Mouse (Mus musculus): ENCODE data around the gene Ost4.
A peak's percentile ranks its signal among the peaks of the same experiment; 100 is the strongest.

The Ost4 gene

GRCm38 (mm10) chr5:30923119-30923518, 15.5 kb upstream of the Ost4 start:
- DNase-seq (ENCODE audit: low spot score): no peak

GRCm38 (mm10) chr5:30922581-30923041, 15.0 kb upstream of the Ost4 start:
- DNase-seq (ENCODE audit: low spot score): no peak

- peak; percentile 95 for DNase-seq (ENCODE audit: low spot score)
Measured at GRCm38 (mm10) chr5:30921256-30922033, 13.9 kb upstream of the Ost4 start, which contains the start of gene Khk. Gene Khk (plus strand): TSS chr5:30921431.

- no peak for DNase-seq (ENCODE audit: low spot score)
Measured at GRCm38 (mm10) chr5:30920621-30921020, 13.0 kb upstream of the Ost4 start.

- DNase-seq (ENCODE audit: low spot score): no peak
Measured at GRCm38 (mm10) chr5:30919831-30920614, 12.4 kb upstream of the Ost4 start.

- no peak for DNase-seq (ENCODE audit: low spot score)
Measured at GRCm38 (mm10) chr5:30918691-30919090, 11.1 kb upstream of the Ost4 start.

GRCm38 (mm10) chr5:30917891-30918670, 10.5 kb upstream of the Ost4 start:
- no peak for DNase-seq (ENCODE audit: low spot score)

GRCm38 (mm10) chr5:30917348-30917747, 9.8 kb upstream of the Ost4 start:
- DNase-seq (ENCODE audit: low spot score): no peak

- no peak for DNase-seq (ENCODE audit: low spot score)
Measured at GRCm38 (mm10) chr5:30916841-30917240, 9.3 kb upstream of the Ost4 start.

- peak; percentile 92 for DNase-seq (ENCODE audit: low spot score)
Measured at GRCm38 (mm10) chr5:30915974-30916433, 8.4 kb upstream of the Ost4 start.

GRCm38 (mm10) chr5:30915456-30915855, 7.9 kb upstream of the Ost4 start:
- no peak for DNase-seq (ENCODE audit: low spot score)

GRCm38 (mm10) chr5:30914849-30915248, 7.3 kb upstream of the Ost4 start:
- DNase-seq (ENCODE audit: low spot score): no peak

GRCm38 (mm10) chr5:30914101-30914635, 6.6 kb upstream of the Ost4 start:
- DNase-seq (ENCODE audit: low spot score): peak; percentile 25

- peak; percentile 93 for DNase-seq (ENCODE audit: low spot score)
Measured at GRCm38 (mm10) chr5:30913060-30913841, 5.7 kb upstream of the Ost4 start, which contains the start of gene Emilin1. Gene Emilin1 (plus strand): TSS chr5:30913402.

GRCm38 (mm10) chr5:30912156-30912555, 4.6 kb upstream of the Ost4 start:
- no peak for DNase-seq (ENCODE audit: low spot score)

- DNase-seq (ENCODE audit: low spot score): no peak
Measured at GRCm38 (mm10) chr5:30910481-30910880, 2.9 kb upstream of the Ost4 start.

GRCm38 (mm10) chr5:30909863-30910262, 2.3 kb upstream of the Ost4 start:
- DNase-seq (ENCODE audit: low spot score): no peak

- peak; percentile 85 for DNase-seq (ENCODE audit: low spot score)
Measured at GRCm38 (mm10) chr5:30909300-30909659, 1.7 kb upstream of the Ost4 start.

- peak; percentile 57 for DNase-seq (ENCODE audit: low spot score)
Measured at GRCm38 (mm10) chr5:30908426-30909299, 1.1 kb upstream of the Ost4 start.

- peak; percentile 64 for DNase-seq (ENCODE audit: low spot score)
Measured at GRCm38 (mm10) chr5:30901860-30902259, 5.7 kb downstream of the Ost4 start.

Measured in yolk sac, embryonic 10.5 days (tissue).